ENCODE assay signal across 8 mouse cellular contexts in genomic region chr2:105904757-105905146, GRCm38 (mm10). TPM values are rescaled to one million over a fixed set of nuclear protein-coding genes. Genes with fewer than 3 reads are reported as not detected.
DNase-seq lines count a peak whose midpoint lies in the region; ATAC-seq and TF ChIP-seq lines count a peak whose summit lies in the region.

No protein-coding gene starts in this region.

- DNase-seq in lung, postnatal 10 days, result no peak
- no peak for DNase-seq in kidney, adult 11 months
- no peak for DNase-seq in layer of hippocampus, postnatal 36 days
- no peak for DNase-seq in layer of hippocampus, postnatal 10 days (ENCODE audit: low spot score in 2 of 2)

- H3K27ac ChIP-seq in lung, embryonic 16.5 days (ENCODE audit: low read length), result peak overlapping the region; percentile 4; the same call in 1 of the 2 replicates
- no peak overlapping the region for H3K27ac ChIP-seq in embryonic fibroblast, embryonic 13.5 days (ENCODE audit: insufficient read depth, low read length)
- peak overlapping the region; percentile 77; the same call in 1 of the 2 replicates for H3K27ac ChIP-seq in limb, embryonic 12.5 days
- H3K27ac ChIP-seq in olfactory bulb, adult 2 months (ENCODE audit: insufficient read depth, low read depth, low read length), result peak overlapping the region; percentile 17; the same call in 1 of the 2 replicates

- no peak for TF ChIP-seq POLR2A in embryonic fibroblast, embryonic 13.5 days (IDR thresholded peaks at IDR 0.05; ENCODE audit: low read depth, low read length)
- TF ChIP-seq POLR2A in olfactory bulb, adult 2 months (IDR thresholded peaks at IDR 0.05; ENCODE audit: insufficient read depth, low read depth, low read length), result no peak

- peaks cover 3% of the 10 kb centered on the region; the same call in 1 of the 2 replicates for H3K4me1 ChIP-seq in lung, embryonic 16.5 days (replicated peaks; ENCODE audit: control insufficient read depth, insufficient read depth, low read length)
- H3K4me1 ChIP-seq in embryonic fibroblast, embryonic 13.5 days (ENCODE audit: control insufficient read depth, insufficient read depth, low read length), result no peaks in the 10 kb centered on the region
- H3K4me1 ChIP-seq in limb, embryonic 12.5 days (replicated peaks), result peaks cover 7% of the 10 kb centered on the region
- H3K4me1 ChIP-seq in olfactory bulb, adult 2 months (ENCODE audit: control insufficient read depth, insufficient read depth, low read length), result no peaks in the 10 kb centered on the region

- no peak for TF ChIP-seq CTCF in embryonic fibroblast, embryonic 13.5 days (IDR thresholded peaks at IDR 0.05; ENCODE audit: borderline replicate concordance, insufficient read depth, low read length)
- TF ChIP-seq CTCF in olfactory bulb, adult 2 months (IDR thresholded peaks at IDR 0.05; ENCODE audit: insufficient read depth, low read depth, low read length), result no peak

- peak; percentile 53 for ATAC-seq in lung, embryonic 16.5 days (ENCODE audit: low read depth)
- peak; percentile 66 for ATAC-seq in limb, embryonic 12.5 days (ENCODE audit: insufficient number of reproducible peaks, insufficient read depth, low FRiP score, low TSS enrichment, low read depth)

- no peaks in the 10 kb centered on the region for H3K27me3 ChIP-seq in lung, embryonic 16.5 days (ENCODE audit: control insufficient read depth, insufficient read depth, low read depth, low read length)
- H3K27me3 ChIP-seq in limb, embryonic 12.5 days, result no peaks in the 10 kb centered on the region

- no peaks in the 10 kb centered on the region for H3K9me3 ChIP-seq in lung, embryonic 16.5 days (ENCODE audit: control insufficient read depth, low read length)
- H3K9me3 ChIP-seq in limb, embryonic 12.5 days, result no peaks in the 10 kb centered on the region

- peak overlapping the region; percentile 80 for H3K9ac ChIP-seq in lung, embryonic 16.5 days (ENCODE audit: low read length)
- peak overlapping the region; percentile 73 for H3K9ac ChIP-seq in limb, embryonic 12.5 days (replicated peaks)

- peak overlapping the region; percentile 72 for H3K4me3 ChIP-seq in lung, embryonic 16.5 days (ENCODE audit: low read length)
- H3K4me3 ChIP-seq in embryonic fibroblast, embryonic 13.5 days (ENCODE audit: insufficient read depth, low read length), result peak overlapping the region; percentile 98
- H3K4me3 ChIP-seq in limb, embryonic 12.5 days (replicated peaks), result peak overlapping the region; percentile 80
- peak overlapping the region; percentile 72 for H3K4me3 ChIP-seq in olfactory bulb, adult 2 months (ENCODE audit: insufficient read depth, low read depth, low read length)

- no peaks in the 10 kb centered on the region for H3K36me3 ChIP-seq in lung, embryonic 16.5 days (ENCODE audit: control insufficient read depth, insufficient read depth, low read length)
- H3K36me3 ChIP-seq in limb, embryonic 12.5 days, result peaks cover 6% of the 10 kb centered on the region; the same call in 1 of the 2 replicates

- under 1% methylated on average over 12 of the region's 12 CpGs for WGBS in lung, embryonic 16.5 days
- WGBS in limb, embryonic 12.5 days, result under 1% methylated on average over 12 of the region's 12 CpGs
- WGBS in olfactory bulb, adult 2 months, result 0% methylated on average over 12 of the region's 12 CpGs

- H3K4me2 ChIP-seq in lung, embryonic 16.5 days (ENCODE audit: low read depth, low read length), result peak overlapping the region; percentile 77
- H3K4me2 ChIP-seq in limb, embryonic 12.5 days, result peak overlapping the region; percentile 61

RNA-seq across cellular contexts. Expression of gene Immp1l, which starts 0.3 kb away (rescaled TPM):
- 122 and 123 TPM in 2 replicates for polyA plus RNA-seq in lung, embryonic 16.5 days (2015; fragmentation: Nextera tagmentation; extraction: Ambion mirVana)
- 48.0 and 48.7 TPM in 2 replicates for polyA plus RNA-seq in embryonic fibroblast, embryonic 13.5 days (2011; ENCODE audit: insufficient read length, low read depth, missing spikeins)
- polyA plus RNA-seq in limb, embryonic 12.5 days (2016; fragmentation: Nextera tagmentation; extraction: Ambion mirVana), result 139 TPM in 2 replicates
- polyA plus RNA-seq in olfactory bulb, adult 2 months (2012; ENCODE audit: insufficient read depth, insufficient read length, low replicate concordance, missing spikeins), result not detected in 2 replicates
- 10 to 100 TPM; 30.9 to 34.1 TPM for total RNA-seq in layer of hippocampus, postnatal 36 days (2021)
- total RNA-seq in layer of hippocampus, postnatal 10 days (2021), result 10 to 100 TPM; 32.7 to 35.5 TPM

RNA-seq across cellular contexts. Expression of gene Elp4, which starts 0.4 kb away (rescaled TPM):
- 34.3 and 37.0 TPM in 2 replicates for polyA plus RNA-seq in lung, embryonic 16.5 days (2015; fragmentation: Nextera tagmentation; extraction: Ambion mirVana)
- 17.8 and 24.1 TPM in 2 replicates for polyA plus RNA-seq in embryonic fibroblast, embryonic 13.5 days (2011; ENCODE audit: insufficient read length, low read depth, missing spikeins)
- polyA plus RNA-seq in limb, embryonic 12.5 days (2016; fragmentation: Nextera tagmentation; extraction: Ambion mirVana), result 46.0 and 49.8 TPM in 2 replicates
- not detected in 2 replicates for polyA plus RNA-seq in olfactory bulb, adult 2 months (2012; ENCODE audit: insufficient read depth, insufficient read length, low replicate concordance, missing spikeins)
- total RNA-seq in layer of hippocampus, postnatal 36 days (2021), result 10 to 100 TPM; 16.1 to 19.4 TPM
- 10 to 100 TPM; 20.2 to 29.6 TPM for total RNA-seq in layer of hippocampus, postnatal 10 days (2021)

Comparison
In these comparisons a context has a peak if more than half of its experiments do, and no peak if none do; other contexts are left out.
1. RNA of gene Elp4, which starts 0.4 kb away (polyA plus RNA-seq): 46.0 to 49.8 TPM in limb, embryonic 12.5 days, 34.3 to 37.0 TPM in lung, embryonic 16.5 days and 17.8 to 24.1 TPM in embryonic fibroblast, embryonic 13.5 days; not detected in olfactory bulb, adult 2 months; every median in the first group is over 10 times any median in the second.
2. Peak in every context shown above with its lines, with median percentiles within 50 percentile points of each other: H3K4me3 ChIP-seq.